8 mouse cellular contexts compared by ENCODE assay signal in genomic region chr3:105696387-105697147, GRCm38 (mm10). TPM values are rescaled to one million over a fixed set of nuclear protein-coding genes. Genes with fewer than 3 reads are reported as not detected.
A peak's percentile ranks its signal among the peaks of the same experiment; 100 is the strongest.
DNase-seq lines count a peak whose midpoint lies in the region; ATAC-seq and TF ChIP-seq lines count a peak whose summit lies in the region.

No protein-coding gene starts in this region.

- ATAC-seq in forebrain, embryonic 14.5 days, result peak; percentile 47
- ATAC-seq in liver, postnatal 0 days, result no peak

- peak overlapping the region; percentile 30 for H3K4me2 ChIP-seq in forebrain, embryonic 14.5 days (ENCODE audit: low read length)
- no peak overlapping the region for H3K4me2 ChIP-seq in liver, postnatal 0 days (ENCODE audit: low read depth, low read length)

- peak overlapping the region; percentile 44; the same call in 1 of the 2 replicates for H3K27ac ChIP-seq in forebrain, embryonic 14.5 days (ENCODE audit: low read depth, low read length)
- no peak overlapping the region for H3K27ac ChIP-seq in liver, postnatal 0 days (ENCODE audit: low read depth)

- no peaks in the 10 kb centered on the region for H3K9me3 ChIP-seq in forebrain, embryonic 14.5 days (replicated peaks; ENCODE audit: control insufficient read depth, low read length)
- H3K9me3 ChIP-seq in liver, postnatal 0 days (ENCODE audit: low read length), result no peaks in the 10 kb centered on the region

- H3K4me1 ChIP-seq in forebrain, embryonic 14.5 days (ENCODE audit: control insufficient read depth, insufficient read depth, low read length), result peaks cover 12% of the 10 kb centered on the region
- peaks cover 18% of the 10 kb centered on the region for H3K4me1 ChIP-seq in liver, postnatal 0 days (ENCODE audit: insufficient read depth)

- H3K4me3 ChIP-seq in forebrain, embryonic 14.5 days (ENCODE audit: low read depth, low read length), result no peak overlapping the region
- no peak overlapping the region for H3K4me3 ChIP-seq in liver, postnatal 0 days (ENCODE audit: low read depth, low read length)

- WGBS in forebrain, embryonic 14.5 days, result 49% methylated on average over 17 of the region's 17 CpGs
- 76% methylated on average over 17 of the region's 17 CpGs for WGBS in liver, postnatal 0 days (ENCODE audit: insufficient replicate concordance)

- TF ChIP-seq CTCF in liver, postnatal 0 days (IDR thresholded peaks at IDR 0.05; ENCODE audit: low read depth), result no peak

- no peak for TF ChIP-seq EP300 in liver, postnatal 0 days (IDR thresholded peaks at IDR 0.05; ENCODE audit: low read depth)

- DNase-seq in heart, adult 11 months, result peak; percentile 97
- no peak for DNase-seq in heart, adult 8-10 months (ENCODE audit: low spot score)
- DNase-seq in cerebellum, adult 18-20 months, result peak; percentile 45 to 55
- peak; percentile 37 for DNase-seq in forebrain, embryonic 14.5 days (ENCODE audit: low spot score)
- DNase-seq in liver, postnatal 0 days, result peak; percentile 12
- DNase-seq in thymus, postnatal 25 days, result no peak
- no peak for DNase-seq in T-cell, adult 2 months (ENCODE audit: low spot score)
- no peak for DNase-seq in adrenal gland, adult 18-20 months (ENCODE audit: low spot score in 2 of 2)

- no peaks in the 10 kb centered on the region for H3K27me3 ChIP-seq in forebrain, embryonic 14.5 days (replicated peaks; ENCODE audit: control insufficient read depth, insufficient read depth, low read length)
- peaks cover 11% of the 10 kb centered on the region; the same call in 1 of the 2 replicates for H3K27me3 ChIP-seq in liver, postnatal 0 days (ENCODE audit: insufficient read depth, low read length)

- H3K36me3 ChIP-seq in forebrain, embryonic 14.5 days (ENCODE audit: control insufficient read depth, insufficient read depth, low read length), result no peaks in the 10 kb centered on the region
- no peaks in the 10 kb centered on the region for H3K36me3 ChIP-seq in liver, postnatal 0 days (replicated peaks; ENCODE audit: insufficient read depth, low read length)

- no peak overlapping the region for H3K9ac ChIP-seq in forebrain, embryonic 14.5 days (ENCODE audit: low read length)
- no peak overlapping the region for H3K9ac ChIP-seq in liver, postnatal 0 days (replicated peaks)

RNA-seq across cellular contexts. Expression of gene Inka2, which starts 7.8 kb away (rescaled TPM):
- total RNA-seq in heart, adult 8-10 months (2022), result 10 to 100 TPM; 13.8 to 20.0 (median 16.1) TPM
- polyA plus RNA-seq in forebrain, embryonic 14.5 days (2014; fragmentation: Nextera tagmentation; extraction: Ambion mirVana), result 0.74 and 1.1 TPM in 2 replicates
- 0.13 and 0.17 TPM in 2 replicates for polyA plus RNA-seq in liver, postnatal 0 days (2015; fragmentation: Nextera tagmentation; extraction: Ambion mirVana)
- total RNA-seq in adrenal gland, adult 18-20 months (2021), result 1 to 10 TPM; 3.8 to 3.9 TPM

RNA-seq across cellular contexts. Expression of gene Ddx20, which starts 9.2 kb away (rescaled TPM):
- total RNA-seq in heart, adult 8-10 months (2022), result 10 to 100 TPM in 2 of 4 experiments, 1 to 10 TPM in 2; 9.0 to 11.7 (median 10.7) TPM
- 31.8 and 35.9 TPM in 2 replicates for polyA plus RNA-seq in forebrain, embryonic 14.5 days (2014; fragmentation: Nextera tagmentation; extraction: Ambion mirVana)
- polyA plus RNA-seq in liver, postnatal 0 days (2015; fragmentation: Nextera tagmentation; extraction: Ambion mirVana), result 9.7 and 9.8 TPM in 2 replicates
- 10 to 100 TPM; 18.5 to 18.9 TPM for total RNA-seq in adrenal gland, adult 18-20 months (2021)

Comparison
In these comparisons a context has a peak if more than half of its experiments do, and no peak if none do; other contexts are left out.
1. DNase-seq: peak in heart, adult 11 months (single experiment), cerebellum, adult 18-20 months (2 of 2), forebrain, embryonic 14.5 days (single experiment) and liver, postnatal 0 days (single experiment); none in heart, adult 8-10 months (single experiment), thymus, postnatal 25 days (single experiment), T-cell, adult 2 months (single experiment) and adrenal gland, adult 18-20 months (0 of 2).